Mouse (Mus musculus) liver, embryonic 14.5 days (tissue): ENCODE results near the gene Gm26620. TPM values are rescaled to one million over a fixed set of nuclear protein-coding genes. Genes with fewer than 3 reads are reported as not detected.
A peak's percentile ranks its signal among the peaks of the same experiment; 100 is the strongest.

Experiments
- ATAC-seq: fragments of 200-750 bp; cut with Nextera tagmentation; 2 replicates; pipeline ENCODE4 v1.8.0; 2017; ENCODE audit warnings: moderate number of reproducible peaks, mild to moderate bottlenecking, moderate library complexity; ENCODE audit not compliant: insufficient read depth
- DNase-seq, 3 experiments: peaks; one replicate each; pipeline ENCODE4 v3.0.0-alpha.2; 2012 to 2013; ENCODE audit warnings: low read depth in 3 of 3, low spot score in 3 of 3
- H3K27ac ChIP-seq: fragments of 300-500 bp; sonication (generic); 2 replicates; pipeline ENCODE4 v1.5.1; 2014; ENCODE audit warnings: moderate library complexity, mild to moderate bottlenecking, control low read depth, inconsistent platforms
- H3K27me3 ChIP-seq: fragments of 300-500 bp; sonication (generic); 2 replicates; pipeline ENCODE4 v1.6.1; 2014; ENCODE audit warnings: mild to moderate bottlenecking, low read length, moderate library complexity; ENCODE audit not compliant: control insufficient read depth, insufficient read depth
- H3K36me3 ChIP-seq: fragments of 300-500 bp; sonication (generic); replicated peaks from 2 replicates; pipeline ENCODE4 v1.6.1; 2014; ENCODE audit warnings: low read depth; ENCODE audit not compliant: control insufficient read depth, insufficient read depth
- H3K4me1 ChIP-seq, 2 experiments: fragments of 200-500 bp in 1 of 2; fragments of 300-500 bp in 1 of 2; sonication (generic) in 1 of 2; replicated peaks; 2 replicates each; pipeline ENCODE4 v1.6.1; 2012 to 2014; ENCODE audit warnings: antibody characterized with exemption in 1 of 2, inconsistent platforms in 1 of 2, low read length in 1 of 2; ENCODE audit not compliant: control insufficient read depth in 2 of 2, insufficient read depth in 2 of 2
- H3K4me2 ChIP-seq: fragments of 300-500 bp; sonication (generic); 2 replicates; pipeline ENCODE4 v1.6.1; 2014; ENCODE audit warnings: low read depth, mild to moderate bottlenecking, control low read depth, moderate library complexity
- H3K4me3 ChIP-seq, 2 experiments: fragments of 200-500 bp in 1 of 2; fragments of 300-500 bp in 1 of 2; sonication (generic) in 1 of 2; 2 replicates each; pipeline ENCODE4 v1.5.1; 2012 to 2014; ENCODE audit warnings: low read depth in 2 of 2, low read length in 2 of 2, mild to moderate bottlenecking in 2 of 2, control low read depth in 1 of 2, inconsistent platforms in 1 of 2, moderate library complexity in 1 of 2; ENCODE audit not compliant: insufficient read depth in 1 of 2
- H3K9ac ChIP-seq: fragments of 300-500 bp; sonication (generic); replicated peaks from 2 replicates; pipeline ENCODE4 v1.6.1; 2014; ENCODE audit warnings: mild to moderate bottlenecking, control low read depth, moderate library complexity
- H3K9me3 ChIP-seq: fragments of 300-500 bp; sonication (generic); 2 replicates; pipeline ENCODE4 v1.6.1; 2016; ENCODE audit warnings: low read length, mixed read lengths; ENCODE audit not compliant: control insufficient read depth
- CTCF ChIP-seq: IDR thresholded peaks from 2 replicates; pipeline ENCODE4 v1.5.1; 2016; ENCODE audit warnings: antibody characterized with exemption, low read depth, control low read depth
- EP300 ChIP-seq: IDR thresholded peaks from 2 replicates; pipeline ENCODE4 v1.6.1; 2016; ENCODE audit warnings: antibody characterized with exemption, low read depth
- WGBS: fragments of 180-500 bp; shearing (Covaris S2); extraction: QIAGEN DNeasy Blood & Tissue Kit; methylation state at CpG from one replicate; pipeline ENCODE4 v1.1.7; 2014; ENCODE audit not compliant: insufficient replicate concordance; 5-methylcytosine and 5-hydroxymethylcytosine counted together
- polyA plus RNA-seq, 2 experiments: library from polyadenylated mRNA; depleted of rRNA in 1 of 2; stranded (reverse) in 1 of 2; unstranded in 1 of 2; fragments of >200 nt; fragmentation: Nextera tagmentation in 1 of 2; extraction: Ambion mirVana in 1 of 2; gene quantifications; 2 replicates each; pipeline versions ENCODE4 v1.2.1 to v1.2.3; 2012 to 2014

Gm26620 gene
- polyA plus RNA-seq, 2 experiments = 0.26 to 0.38 TPM

GRCm38 (mm10) chr1:170850637-170851624, 33.9 kb upstream of the Gm26620 start:
- peak; percentile 11; the same call in 1 of the 2 replicates for ATAC-seq

GRCm38 (mm10) chr1:170853604-170854003, 31.3 kb upstream of the Gm26620 start:
- no peak overlapping the region for H3K4me3 ChIP-seq
- H3K4me2 ChIP-seq = no peak overlapping the region
- WGBS = 74% methylated on average over 3 of the region's 3 CpGs
- no peak overlapping the region for H3K9ac ChIP-seq
- H3K4me1 ChIP-seq = peaks cover 24 to 56% of the 10 kb centered on the region in 2 experiments
- ATAC-seq (no peak), DNase-seq (no peak)
- TF ChIP-seq CTCF (no peak), EP300 (no peak)
- no peaks in the 10 kb centered on the region for H3K27me3 ChIP-seq
- no peaks in the 10 kb centered on the region for H3K9me3 ChIP-seq
- peaks cover 10% of the 10 kb centered on the region for H3K36me3 ChIP-seq
- H3K27ac ChIP-seq = no peak overlapping the region

More at GRCm38 (mm10) chr1:170850637-170851624, 33.9 kb upstream of the Gm26620 start:
- no peaks in the 10 kb centered on the region for H3K27me3 ChIP-seq
- WGBS = 65% methylated on average over 23 of the region's 23 CpGs
- DNase-seq = no peak
- H3K9me3 ChIP-seq = no peaks in the 10 kb centered on the region
- H3K4me1 ChIP-seq = peaks cover 19 to 48% of the 10 kb centered on the region in 2 experiments
- H3K27ac ChIP-seq = no peak overlapping the region
- no peak overlapping the region for H3K9ac ChIP-seq
- no peak overlapping the region for H3K4me2 ChIP-seq
- H3K36me3 ChIP-seq = peaks cover 11% of the 10 kb centered on the region
- H3K4me3 ChIP-seq = no peak overlapping the region
- no peak for TF ChIP-seq EP300
- TF ChIP-seq CTCF = no peak

GRCm38 (mm10) chr1:170855056-170855760, 29.7 kb upstream of the Gm26620 start:
- Histone ChIP-seq H3K9me3 (no peaks in the 10 kb centered on the region), H3K27me3 (no peaks in the 10 kb centered on the region), H3K4me3 (peak overlapping the region in 1 of 2 experiments; percentile 15; a peak in 1 of 4 replicates), H3K4me1 (peaks cover 24 to 56% of the 10 kb centered on the region in 2 experiments), H3K9ac (peak overlapping the region; percentile 10), H3K4me2 (peak overlapping the region; percentile 55), H3K27ac (peak overlapping the region; percentile 74), H3K36me3 (peaks cover 7% of the 10 kb centered on the region)
- 36% methylated on average over 13 of the region's 13 CpGs for WGBS
- TF ChIP-seq CTCF = no peak
- peak; percentile 74 for TF ChIP-seq EP300
- peak; percentile 94 for ATAC-seq
- DNase-seq = peak in 2 of 3 experiments; percentile 61 to 66

DNA sequence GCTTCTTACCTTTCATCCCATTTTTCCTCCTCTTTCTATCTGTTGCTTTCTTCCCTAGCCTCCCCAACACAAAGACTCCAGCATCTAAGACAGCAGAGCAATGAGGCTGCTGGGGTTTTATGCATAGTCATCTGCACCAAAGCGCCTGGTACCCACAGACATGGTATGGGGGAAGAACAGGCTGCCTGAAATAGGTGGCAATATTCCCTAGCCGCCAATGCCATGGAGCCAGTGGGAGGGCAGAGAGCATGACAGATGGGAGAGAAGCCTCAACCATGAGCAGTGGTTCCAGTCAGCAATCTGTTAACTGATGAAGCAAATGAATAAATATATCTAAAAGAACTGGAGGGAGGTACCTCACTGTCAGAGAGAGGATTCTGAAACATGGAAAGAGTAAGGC, 27.5 kb upstream of the Gm26620 start:
- H3K4me2 ChIP-seq = no peak overlapping the region
- no peak for DNase-seq
- no peak overlapping the region for H3K4me3 ChIP-seq
- TF ChIP-seq CTCF = no peak
- TF ChIP-seq EP300 = no peak
- no peak overlapping the region for H3K27ac ChIP-seq
- no peak for ATAC-seq
- 67% methylated on average over 2 of the region's 2 CpGs for WGBS
- H3K27me3 ChIP-seq = no peaks in the 10 kb centered on the region
- H3K9me3 ChIP-seq = no peaks in the 10 kb centered on the region
- H3K9ac ChIP-seq = no peak overlapping the region
- peaks cover 7% of the 10 kb centered on the region for H3K36me3 ChIP-seq
- H3K4me1 ChIP-seq = peaks cover 29 to 53% of the 10 kb centered on the region in 2 experiments
